Mouse (Mus musculus) heart, postnatal 0 days (tissue): ENCODE data around the gene Nat10.

ENCODE experiments used
- CTCF ChIP-seq: IDR thresholded peaks from 2 replicates; pipeline ENCODE4 v1.5.1; 2016; ENCODE audit warnings: antibody characterized with exemption, control low read depth, low read depth
- EP300 ChIP-seq: IDR thresholded peaks from 2 replicates; pipeline ENCODE4 v1.6.1; 2016; ENCODE audit warnings: antibody characterized with exemption, low read depth

- TF ChIP-seq CTCF (no peak), EP300 (no peak)
Observed at GRCm38 (mm10) chr2:103808466-103808865, 47.4 kb upstream of the Nat10 start.
